Mouse (Mus musculus): ENCODE measurements at regions not wholly inside any gene's neighbourhood (a gene's known extent, or its start where the extent isn't known, plus 50 kb on each side); places are given as distances from the start of the nearest gene placed in this dataset.

DNA sequence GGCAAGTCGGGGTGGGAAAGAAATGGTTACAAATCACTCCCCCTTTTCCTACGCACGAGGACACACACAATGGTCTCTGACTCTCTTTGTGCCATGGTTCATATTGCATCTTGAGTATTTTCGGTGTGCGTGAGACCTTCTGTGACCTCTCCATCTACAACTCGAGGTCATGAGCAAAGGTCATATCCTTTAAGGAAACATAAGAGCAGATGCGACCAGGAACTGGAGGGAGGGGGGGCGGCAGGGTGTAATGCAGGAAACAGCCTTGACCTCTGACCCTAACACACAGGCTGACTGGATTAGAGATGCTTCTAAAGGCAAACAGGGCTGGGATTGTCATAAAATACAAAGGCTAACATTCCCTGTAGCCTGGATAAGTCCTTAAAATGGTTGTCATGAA, 450.7 kb upstream of the Gm10131 start:
- DNase-seq (ENCODE audit: low spot score in 2 of 2): no peak

DNA sequence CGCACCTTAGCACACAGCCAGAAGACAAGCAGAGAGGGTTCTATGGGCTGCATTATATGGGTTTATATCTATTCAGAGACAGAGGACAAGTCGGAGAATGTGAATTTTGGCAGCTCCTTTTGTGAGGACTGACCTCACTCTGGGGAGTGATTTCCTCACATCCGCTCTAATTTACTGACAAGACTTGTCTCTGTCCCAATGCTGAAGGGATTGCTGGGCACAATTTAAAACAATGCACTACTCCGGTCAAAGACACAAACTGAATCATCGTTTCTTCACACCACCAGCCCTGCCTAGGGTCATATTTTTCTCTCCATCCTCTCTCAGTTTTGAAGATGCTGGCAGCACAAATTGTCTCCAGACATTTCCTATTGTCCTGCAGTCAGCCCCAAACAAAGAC, 438.2 kb upstream of the Gm10131 start:
- DNase-seq (ENCODE audit: low spot score in 2 of 2): no peak

GRCm38 (mm10) chr8:34546815-34547214, 435.3 kb upstream of the Gm10131 start:
- no peak for DNase-seq (ENCODE audit: low spot score in 2 of 2)

DNA sequence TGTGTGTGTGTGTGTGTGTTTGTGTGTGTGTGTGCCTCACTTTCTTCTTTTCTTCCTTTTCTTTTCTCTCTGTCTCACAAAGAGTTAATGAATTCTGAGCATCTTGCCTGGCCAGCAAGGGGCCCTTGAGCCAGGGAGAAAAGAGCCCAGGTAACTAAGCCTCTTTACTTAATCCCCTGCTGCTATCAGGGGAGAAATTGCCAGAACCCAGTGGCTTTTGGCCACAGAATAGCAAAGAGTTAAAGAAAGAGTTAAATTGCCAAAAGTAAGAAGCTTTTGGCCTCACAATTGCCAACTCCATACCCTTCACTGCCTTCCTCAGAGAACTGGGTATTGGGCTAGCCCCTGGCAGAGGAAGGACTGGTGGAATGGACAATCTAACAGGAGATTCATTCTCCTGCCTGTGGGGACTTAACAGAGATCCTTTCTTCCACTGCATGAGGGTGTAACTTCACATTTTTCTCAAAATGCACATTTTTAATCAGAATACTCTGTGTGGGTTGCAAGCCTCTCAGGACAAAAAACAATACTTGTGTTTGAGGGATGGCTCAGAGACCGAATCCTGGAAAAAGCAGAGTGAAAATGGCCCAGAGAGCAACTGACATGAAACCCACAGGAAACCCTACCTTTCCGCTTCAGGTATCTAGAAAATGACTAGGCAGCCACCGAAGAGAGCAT, 431.0 kb upstream of the Gm10131 start:
- no peak for DNase-seq (ENCODE audit: low spot score in 2 of 2)

- DNase-seq (ENCODE audit: low spot score in 2 of 2): no peak
These were observed 427.7 kb upstream of the Gm10131 start for GRCm38 (mm10) chr8:34539232-34539631.

GRCm38 (mm10) chr8:34535434-34535833, 423.9 kb upstream of the Gm10131 start:
- DNase-seq (ENCODE audit: low spot score in 2 of 2): no peak

DNA sequence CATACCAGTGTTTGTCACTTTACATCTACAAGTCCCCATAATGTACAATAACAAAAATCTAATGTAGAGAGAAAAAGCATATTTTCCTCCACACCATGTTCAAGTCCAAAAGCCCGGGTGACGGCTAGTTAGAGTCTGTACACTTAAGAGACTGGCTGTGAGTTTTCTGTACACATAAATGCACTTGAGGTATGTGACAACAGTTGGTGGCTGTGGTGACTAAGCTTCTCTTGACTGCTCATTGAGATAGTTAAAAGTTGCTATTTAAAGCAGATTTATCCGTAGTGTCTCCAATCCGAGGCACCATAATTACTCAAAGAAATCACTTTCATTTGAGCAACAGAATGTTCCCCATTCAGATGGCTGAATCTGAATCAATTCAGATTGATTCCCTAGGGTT, 421.9 kb upstream of the Gm10131 start:
- DNase-seq (ENCODE audit: low spot score in 2 of 2): no peak

- DNase-seq (ENCODE audit: low spot score in 2 of 2): peak in 1 of 2 experiments; percentile 26
These were observed 419.6 kb upstream of the Gm10131 start for GRCm38 (mm10) chr8:34530896-34531679.

DNA sequence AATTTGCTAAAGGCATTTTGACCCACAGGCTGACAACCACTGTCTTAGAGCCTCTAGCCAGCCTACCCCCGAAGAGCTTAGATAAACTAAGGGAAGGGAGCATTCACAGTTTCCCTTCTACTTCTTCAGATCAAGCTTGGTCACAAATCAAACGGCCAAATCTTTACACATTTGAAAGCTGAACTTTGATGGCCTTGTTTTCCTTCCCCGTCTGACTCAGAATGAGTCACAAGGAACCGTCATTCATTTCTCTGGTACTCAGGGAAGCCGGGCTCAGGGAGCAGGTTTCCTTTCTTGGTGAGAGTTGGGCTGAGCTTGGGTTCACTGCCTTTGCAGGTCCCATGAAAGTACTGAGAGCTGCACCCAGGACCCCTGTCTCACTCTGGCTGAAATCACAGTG, 418.5 kb upstream of the Gm10131 start:
- no peak for DNase-seq (ENCODE audit: low spot score in 2 of 2)

GRCm38 (mm10) chr8:34529452-34529851, 417.9 kb upstream of the Gm10131 start:
- no peak for DNase-seq (ENCODE audit: low spot score in 2 of 2)

GRCm38 (mm10) chr8:34528213-34528612, 416.7 kb upstream of the Gm10131 start:
- DNase-seq (ENCODE audit: low spot score in 2 of 2): no peak

DNA sequence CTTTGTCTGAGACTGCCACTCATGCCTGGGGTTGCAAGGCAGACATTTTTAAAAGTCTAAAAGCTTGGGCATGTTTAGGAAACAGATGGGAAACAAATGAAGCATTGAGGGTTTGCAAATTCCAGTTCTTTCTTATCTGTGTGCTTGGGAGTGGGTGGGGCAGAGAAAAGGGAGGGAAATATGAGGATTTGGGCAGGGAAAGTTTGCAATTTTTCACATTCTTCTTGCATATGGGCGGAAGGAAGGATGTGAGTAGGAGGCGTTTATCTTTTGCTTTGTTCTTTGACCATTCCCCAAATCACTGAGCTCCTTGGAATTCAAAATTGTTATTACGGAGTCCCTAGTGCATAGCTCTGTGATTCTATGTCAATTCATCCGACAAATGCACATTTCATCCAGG, 413.7 kb upstream of the Gm10131 start:
- DNase-seq (ENCODE audit: low spot score in 2 of 2): no peak

DNA sequence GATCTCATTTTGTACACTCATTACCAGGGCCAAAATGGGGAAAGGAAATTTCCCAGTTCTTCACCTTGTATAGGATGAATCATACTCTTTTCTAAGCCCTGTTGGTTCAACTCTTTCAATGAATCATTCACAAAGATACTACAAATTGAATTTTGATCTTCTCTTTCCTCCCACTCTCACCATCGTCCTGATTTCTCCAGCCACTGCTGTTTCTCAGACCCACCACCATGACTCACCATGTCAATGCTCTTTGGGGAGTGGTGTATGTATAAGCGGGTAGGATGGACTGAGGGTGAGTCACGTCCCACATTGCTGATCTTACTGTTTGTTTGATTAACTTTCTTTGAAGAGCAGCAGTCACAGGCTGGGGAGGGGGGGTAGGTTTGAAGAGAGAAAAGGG, 412.3 kb upstream of the Gm10131 start:
- no peak for DNase-seq (ENCODE audit: low spot score in 2 of 2)

DNA sequence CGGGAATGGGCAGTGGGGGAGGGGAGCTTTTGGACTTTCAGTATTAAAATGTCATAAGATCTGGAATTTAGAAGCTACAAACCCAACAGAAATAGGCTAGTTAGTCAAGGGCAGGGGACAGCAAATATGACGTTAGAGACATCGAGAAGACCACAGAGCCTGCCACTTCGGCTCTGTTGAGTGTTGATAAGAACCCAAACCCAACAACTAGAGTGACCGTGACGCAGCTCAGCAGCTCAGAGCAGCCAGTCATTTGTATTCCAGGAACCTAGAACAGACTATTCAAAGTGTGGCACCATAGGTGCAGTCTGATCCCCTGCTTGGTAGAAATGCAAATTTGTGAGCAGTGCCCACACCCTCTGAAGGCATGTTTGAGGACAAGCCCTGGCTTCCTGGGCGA, 409.8 kb upstream of the Gm10131 start:
- DNase-seq (ENCODE audit: low spot score in 2 of 2): no peak

DNA sequence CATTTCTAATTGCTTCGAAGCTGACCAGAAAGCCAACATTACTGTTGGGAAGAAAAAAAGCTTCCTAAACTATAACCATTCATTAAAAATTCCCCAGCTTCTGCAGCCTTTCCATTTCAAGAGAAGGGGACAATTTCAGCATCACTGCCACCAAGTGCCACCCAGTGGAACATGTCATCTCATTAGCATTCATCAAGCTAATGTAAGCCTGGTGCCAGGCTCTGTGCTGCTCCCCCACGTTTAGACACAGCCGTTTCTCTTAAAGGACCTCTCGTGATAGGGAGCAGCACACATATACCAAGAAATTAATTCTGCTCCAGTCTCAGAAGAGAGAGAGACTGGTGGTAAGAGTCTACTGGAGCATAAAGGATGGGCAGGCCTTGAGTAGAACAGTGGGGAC, 409.1 kb upstream of the Gm10131 start:
- DNase-seq (ENCODE audit: low spot score in 2 of 2): no peak

GRCm38 (mm10) chr8:34513459-34514090, 402.0 kb upstream of the Gm10131 start:
- no peak for DNase-seq (ENCODE audit: low spot score in 2 of 2)

GRCm38 (mm10) chr8:34505829-34506555, 394.5 kb upstream of the Gm10131 start:
- no peak for DNase-seq (ENCODE audit: low spot score in 2 of 2)

GRCm38 (mm10) chr8:34505102-34505501, 393.6 kb upstream of the Gm10131 start:
- DNase-seq (ENCODE audit: low spot score in 2 of 2): no peak

DNA sequence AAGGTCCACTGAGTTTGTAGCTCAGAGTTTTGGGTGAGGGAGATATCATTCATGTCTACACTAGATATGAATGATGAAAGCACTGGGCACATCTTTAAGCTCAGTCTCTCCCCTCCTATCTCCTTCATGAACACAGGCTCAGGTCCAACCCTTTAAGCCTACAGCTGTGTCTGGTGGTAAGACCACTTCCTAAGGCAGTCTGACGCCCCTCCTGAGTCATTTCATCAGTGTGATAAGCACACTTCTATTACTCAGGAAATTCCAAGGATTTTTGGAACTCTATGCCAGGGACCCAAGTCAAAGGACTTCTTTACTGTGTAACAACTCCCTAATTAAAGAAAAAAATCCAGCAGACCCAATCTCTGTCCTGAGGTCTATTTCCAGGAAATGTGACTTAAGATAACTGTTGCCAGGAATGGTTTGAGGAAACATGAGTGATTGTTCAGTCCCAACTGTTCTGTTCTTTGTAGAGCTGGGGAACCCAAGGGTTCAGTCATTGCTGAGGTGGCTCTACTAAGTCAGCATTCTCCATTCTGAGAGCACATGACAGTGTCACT, 391.1 kb upstream of the Gm10131 start:
- no peak for DNase-seq (ENCODE audit: low spot score in 2 of 2)

DNA sequence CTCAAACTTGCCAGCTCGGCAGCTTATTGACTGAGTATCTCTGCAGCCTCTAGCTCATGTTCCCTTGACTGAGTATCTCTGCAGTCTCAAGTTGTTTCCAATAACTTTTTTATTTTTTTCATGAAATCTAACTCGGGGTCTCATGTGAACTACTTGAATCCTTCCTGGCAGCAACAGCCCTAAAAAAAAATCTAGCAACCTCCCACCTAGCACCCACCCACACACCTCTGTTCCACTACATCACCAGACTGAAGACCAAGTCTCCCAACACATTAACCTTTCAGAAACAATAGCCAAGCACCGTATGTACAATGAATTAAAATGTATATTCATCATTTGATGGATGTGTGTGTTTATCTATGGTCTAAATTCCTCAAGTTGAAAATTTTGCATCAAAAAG, 387.7 kb upstream of the Gm10131 start:
- DNase-seq (ENCODE audit: low spot score in 2 of 2): no peak

DNA sequence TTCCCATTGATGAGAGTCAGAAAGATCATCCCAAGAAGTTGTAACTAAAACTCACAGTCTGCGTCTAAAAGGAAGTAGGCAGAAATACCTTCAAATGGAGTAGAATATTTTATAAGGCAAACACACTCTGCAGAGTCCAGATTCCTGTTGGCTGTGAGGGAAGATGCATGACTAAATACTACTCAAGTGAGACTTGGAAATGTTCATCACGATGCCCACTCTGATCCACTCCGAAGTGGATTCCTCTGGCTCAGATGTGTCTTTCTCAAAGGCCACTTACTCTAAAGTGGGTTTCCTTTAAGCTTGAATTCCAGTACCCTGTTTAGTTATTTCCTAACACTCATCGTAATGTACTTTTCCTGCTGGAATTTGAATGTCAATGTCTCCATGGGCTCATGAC, 385.2 kb upstream of the Gm10131 start:
- no peak for DNase-seq (ENCODE audit: low spot score in 2 of 2)

DNA sequence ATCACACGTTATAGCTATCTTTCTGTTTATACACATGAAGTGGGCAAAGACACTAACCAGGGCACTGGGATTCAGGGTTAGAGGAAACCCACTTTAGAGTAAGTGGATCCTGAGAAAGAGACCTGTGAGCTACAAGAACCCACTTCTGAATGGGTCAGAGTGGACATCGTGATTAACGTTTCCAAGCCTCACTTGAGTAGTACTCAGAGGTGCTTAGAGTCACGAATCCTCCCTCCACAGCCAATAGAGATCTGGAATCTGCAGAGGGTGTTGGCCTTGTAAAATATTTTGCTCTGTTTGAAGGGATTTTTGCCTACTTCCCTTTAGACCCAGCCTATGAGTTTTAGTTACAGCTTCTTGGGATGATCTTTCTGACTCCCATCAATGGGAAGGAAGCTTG, 384.4 kb upstream of the Gm10131 start:
- DNase-seq (ENCODE audit: low spot score in 2 of 2): no peak
